Mouse (Mus musculus): Measurements from ENCODE around the gene Eif2b2.

The Eif2b2 gene

DNA sequence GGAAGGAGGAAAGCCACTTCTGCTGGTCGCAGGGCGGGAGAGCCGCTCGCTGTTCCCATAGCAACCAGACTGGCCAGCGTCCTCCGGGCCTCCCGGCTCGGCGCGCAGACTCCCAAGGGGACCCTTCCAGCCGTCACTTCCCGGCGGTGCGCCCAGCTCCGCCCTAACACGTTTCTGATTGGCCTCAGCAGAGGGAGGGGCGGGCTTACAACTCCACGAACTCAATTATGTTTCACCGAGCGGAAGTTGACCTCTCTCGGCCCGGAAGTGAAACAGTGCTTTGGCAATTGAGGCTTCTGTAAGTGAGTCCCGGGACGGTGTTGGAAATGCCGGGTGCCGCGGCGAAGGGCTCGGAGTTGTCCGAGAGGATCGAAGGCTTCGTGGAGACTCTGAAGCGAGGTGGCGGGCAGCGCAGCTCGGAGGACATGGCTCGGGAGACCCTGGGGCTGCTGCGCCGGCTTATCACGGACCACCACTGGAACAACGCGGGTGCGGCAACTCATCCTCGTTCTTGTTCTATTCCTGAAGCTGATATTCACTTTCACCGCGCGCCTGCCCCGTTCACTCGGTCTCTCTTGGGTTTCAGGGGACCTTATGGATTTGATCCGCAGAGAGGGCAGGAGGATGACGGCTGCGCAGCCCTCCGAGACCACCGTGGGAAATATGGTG, at the start of gene Eif2b2:
Eif2b2 (plus strand) TSS at position 246 of the 669 bp plus-strand sequence.
- DNase-seq, result peak; percentile 92

DNA sequence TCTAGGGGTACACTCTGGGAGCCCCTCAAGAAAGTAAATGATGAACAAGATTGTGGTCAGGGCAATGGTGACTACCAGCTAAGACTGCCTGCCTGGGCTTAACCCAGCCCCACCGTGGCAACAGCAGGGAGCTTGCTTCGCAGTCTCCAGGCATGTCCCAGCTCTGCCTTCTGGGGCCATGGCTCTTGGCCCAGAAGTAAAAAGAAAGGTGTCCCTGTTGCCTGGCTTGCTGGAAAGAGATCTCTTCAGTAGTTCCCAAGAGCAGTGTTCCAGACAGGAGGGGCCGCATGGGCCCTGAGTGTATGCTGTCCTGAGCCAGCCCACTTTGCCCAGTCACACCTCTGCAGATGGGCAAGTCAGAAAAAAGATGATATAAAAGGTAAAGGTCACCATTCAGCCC, 49.4 kb upstream of the Eif2b2 start:
- no peak for DNase-seq

DNA sequence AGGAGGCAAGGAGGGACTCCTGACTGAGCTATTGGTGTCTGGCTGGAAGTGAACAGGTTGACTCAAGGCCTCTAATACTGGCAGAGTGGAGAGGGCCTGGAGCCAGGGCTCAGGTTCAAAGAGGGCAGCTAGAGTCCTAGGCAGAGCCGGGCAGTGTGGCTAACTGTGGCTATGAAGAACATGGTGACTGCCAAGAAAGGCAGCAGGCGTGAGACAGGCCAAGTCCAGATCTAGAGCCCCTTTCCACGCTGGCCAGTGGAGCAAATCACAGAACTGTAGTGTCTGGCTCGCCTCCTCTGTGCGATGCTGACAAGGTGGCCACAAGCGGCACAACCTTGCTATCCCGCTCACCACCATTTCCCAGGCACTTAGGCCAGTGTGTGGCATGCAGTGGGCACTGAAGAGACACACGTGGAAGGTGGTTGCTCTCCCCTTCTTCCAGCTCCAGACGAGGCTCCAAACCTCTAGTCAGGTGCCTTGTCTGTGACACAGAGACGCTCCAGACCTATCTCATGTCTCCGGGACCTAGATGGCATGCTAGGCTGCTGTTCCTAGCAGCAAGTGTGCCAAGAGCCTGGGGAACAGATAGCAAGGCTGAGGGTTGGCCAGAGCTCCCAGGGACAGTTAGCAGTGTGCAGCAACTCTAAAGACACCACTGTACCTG, 48.9 kb upstream of the Eif2b2 start:
- DNase-seq, result no peak

DNA sequence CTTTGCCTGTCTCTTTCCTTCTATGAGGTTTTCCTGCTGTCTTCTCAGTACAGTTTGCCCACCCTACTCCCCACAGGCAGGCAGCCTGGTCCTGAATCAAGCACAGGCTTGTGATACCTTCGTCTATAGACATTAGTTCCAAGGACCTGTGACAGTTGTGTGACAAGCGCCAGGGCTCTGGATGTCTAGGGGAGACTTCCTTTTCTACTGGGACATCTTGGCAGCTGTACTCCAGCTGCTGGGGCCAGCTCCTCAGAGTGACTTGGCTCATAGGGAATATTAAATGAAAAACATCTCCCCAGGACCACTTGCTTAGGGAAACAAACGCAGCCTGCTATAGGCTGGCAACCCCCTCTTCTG, 48.4 kb upstream of the Eif2b2 start:
- no peak for DNase-seq

DNA sequence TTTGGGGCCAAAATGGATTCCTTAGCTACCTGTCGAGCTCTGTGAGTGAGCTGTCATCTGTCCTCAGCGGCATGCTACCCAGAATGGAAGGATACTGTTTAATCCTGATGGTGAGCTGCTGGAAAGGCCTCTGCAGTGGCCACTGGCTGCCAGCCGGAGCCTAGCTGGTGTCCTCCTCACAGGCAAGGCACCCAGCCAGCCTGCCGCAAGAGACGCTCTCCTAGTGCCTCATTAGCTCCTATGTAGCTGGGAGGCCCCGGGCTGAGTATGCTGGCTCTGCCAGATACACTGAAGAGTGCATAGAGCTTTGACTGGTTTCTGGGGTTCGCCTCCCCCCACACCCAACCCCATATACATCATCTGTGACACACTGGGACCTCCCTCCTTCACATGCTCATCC, 45.3 kb upstream of the Eif2b2 start:
- DNase-seq, result no peak

DNA sequence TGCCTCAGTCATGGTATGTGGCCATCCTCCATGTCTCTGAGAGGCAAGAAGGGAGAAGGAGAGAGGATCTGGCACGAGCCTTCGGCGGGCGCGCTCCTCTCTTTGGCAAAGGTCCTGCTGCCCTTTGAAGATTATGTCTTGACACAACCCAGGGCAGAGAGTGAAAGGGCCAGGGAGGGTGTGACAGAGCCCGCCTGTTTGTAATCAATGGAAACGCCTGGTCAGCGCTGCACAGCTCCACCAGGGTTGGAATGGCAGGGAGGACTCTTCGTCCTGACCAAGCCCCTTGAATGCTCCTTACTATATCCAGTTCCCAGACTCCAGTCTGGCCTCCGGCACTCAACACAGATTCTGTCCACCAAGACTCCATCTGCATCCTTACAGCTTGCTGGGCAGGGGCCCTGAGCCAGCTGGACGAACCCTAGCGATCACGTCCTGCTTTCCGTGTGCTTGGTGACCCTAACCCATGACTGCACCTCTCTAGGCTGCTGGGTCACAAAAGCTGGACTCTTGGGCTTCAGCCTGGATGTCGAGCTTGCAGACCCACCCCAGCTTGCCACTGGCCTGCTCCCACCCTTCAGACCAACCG, 44.1 kb upstream of the Eif2b2 start:
- DNase-seq, result no peak

DNA sequence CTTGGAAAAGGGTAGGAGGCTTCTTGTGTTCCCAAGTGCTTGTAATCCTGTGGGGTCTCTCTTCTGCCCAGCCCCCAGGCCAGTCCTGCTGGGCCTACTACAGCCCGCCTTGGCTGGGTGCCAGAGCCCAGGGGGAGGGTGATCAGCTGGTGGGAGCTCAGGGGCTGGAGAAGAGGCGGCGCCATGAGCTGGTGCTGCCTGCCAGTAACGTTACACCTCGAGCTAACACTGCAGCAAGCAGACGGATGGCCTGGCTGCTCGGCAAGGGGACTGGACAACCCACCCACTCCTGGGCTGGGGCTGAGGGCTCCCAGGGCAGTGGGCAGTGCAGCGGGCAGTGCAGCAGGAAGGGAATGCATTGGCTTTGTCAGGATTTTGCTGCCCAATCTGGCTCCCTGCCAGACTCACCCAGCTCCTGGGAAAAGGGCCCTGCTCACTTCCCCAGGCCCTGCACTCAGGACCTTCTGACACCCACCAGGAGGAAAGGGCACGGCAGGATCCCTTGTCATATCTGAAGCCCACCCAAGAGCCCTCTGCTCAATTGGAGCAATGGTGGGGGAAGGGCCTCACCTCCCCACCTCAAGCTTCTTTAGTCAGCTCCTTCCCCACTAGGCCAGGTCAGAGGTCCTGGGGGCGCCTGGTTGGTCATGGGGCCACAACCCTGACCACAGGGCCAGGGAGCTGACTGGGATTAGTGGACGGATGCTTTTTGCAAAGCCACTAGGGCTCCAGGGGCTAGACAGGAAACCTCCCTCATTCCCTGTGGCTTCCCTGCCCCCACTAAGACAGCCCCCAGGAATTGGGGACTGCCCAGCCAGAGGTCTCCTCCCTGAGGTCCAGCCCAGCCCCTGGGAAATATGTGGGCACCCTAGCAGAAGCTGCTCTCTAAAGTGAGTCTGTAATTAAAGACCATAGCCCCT, 43.1 kb upstream of the Eif2b2 start:
- DNase-seq, result peak; percentile 9

DNA sequence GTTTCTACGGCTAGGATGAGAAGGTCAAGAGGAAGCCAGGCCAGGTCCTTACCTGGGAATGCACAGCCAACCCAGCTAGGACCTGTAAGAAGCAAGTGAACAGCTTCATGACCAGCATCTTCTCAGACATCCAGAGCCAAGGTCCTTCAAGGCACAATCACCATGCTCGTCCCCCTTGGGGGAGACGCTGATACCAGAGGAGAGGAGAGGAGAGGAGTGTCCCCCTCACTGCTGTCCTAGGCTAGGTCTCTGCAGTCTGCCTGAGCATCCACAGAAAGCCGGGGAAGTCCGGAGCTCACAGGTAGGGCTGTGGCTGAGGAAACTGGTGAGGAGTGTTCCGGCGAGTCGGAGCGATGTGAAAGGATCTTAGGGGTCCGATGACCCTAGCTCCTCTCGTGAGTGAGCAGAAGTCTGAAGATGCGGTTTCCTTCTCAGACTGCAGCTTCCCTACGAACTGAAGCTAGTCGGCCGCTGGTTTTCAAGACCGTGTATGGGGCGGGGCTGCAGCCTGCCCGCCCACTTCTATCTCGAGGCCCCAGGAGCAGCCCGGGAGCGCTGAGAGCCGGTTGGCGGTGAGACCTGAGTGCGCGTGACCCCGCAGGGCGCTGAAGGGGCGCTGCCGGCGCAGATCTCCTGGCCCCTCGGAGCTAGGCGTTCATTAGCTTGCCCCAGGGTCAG, 42.3 kb upstream of the Eif2b2 start:
- DNase-seq, result peak; percentile 73

DNA sequence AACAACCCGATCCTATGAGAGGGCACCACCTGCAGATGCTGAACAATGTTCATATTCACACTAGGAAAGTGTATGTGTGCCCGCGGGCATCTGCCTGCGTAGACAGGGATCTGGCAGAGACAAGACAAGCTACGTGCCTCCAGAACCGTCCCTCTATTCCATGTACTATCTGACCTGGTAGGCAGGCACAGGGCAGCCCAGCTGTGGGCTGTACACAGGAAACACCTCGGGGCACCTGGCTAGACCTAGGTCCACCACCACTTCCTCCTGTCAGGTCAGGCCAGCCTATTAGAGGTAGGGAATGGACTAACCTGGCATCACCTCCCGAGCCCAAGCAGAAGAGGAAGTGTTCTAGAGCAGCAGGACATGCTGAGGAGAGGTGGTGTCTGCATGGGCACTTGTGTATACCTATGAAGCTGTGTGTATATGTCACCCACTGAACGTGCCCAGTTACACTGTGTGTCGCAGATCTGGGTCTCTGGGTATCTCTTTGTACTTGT, 41.5 kb upstream of the Eif2b2 start, which contains the start of gene Pgf:
Pgf (minus strand) TSS at position 51 of the 500 bp plus-strand sequence.
- DNase-seq, result peak; percentile 7

DNA sequence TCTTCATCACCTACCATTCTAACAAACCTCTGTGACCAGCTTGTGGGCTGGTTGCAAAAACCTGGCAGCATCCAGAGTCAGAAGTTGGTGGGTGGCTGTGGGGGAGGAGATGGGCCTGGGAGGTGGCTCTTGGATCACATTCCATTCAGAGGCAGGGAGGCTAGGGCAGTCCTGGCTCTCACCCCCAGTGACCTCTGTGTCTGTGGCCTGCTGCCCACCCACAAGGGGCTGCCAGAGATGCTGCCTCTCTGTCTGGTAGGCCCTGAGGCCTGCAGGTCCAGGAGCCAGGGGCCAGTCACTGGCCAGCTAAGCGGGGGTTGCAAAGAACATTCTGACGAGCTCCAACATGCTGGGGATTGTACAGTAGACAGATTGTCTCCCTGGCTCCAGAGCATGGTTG, 41.0 kb upstream of the Eif2b2 start:
- DNase-seq, result peak; percentile 8

DNA sequence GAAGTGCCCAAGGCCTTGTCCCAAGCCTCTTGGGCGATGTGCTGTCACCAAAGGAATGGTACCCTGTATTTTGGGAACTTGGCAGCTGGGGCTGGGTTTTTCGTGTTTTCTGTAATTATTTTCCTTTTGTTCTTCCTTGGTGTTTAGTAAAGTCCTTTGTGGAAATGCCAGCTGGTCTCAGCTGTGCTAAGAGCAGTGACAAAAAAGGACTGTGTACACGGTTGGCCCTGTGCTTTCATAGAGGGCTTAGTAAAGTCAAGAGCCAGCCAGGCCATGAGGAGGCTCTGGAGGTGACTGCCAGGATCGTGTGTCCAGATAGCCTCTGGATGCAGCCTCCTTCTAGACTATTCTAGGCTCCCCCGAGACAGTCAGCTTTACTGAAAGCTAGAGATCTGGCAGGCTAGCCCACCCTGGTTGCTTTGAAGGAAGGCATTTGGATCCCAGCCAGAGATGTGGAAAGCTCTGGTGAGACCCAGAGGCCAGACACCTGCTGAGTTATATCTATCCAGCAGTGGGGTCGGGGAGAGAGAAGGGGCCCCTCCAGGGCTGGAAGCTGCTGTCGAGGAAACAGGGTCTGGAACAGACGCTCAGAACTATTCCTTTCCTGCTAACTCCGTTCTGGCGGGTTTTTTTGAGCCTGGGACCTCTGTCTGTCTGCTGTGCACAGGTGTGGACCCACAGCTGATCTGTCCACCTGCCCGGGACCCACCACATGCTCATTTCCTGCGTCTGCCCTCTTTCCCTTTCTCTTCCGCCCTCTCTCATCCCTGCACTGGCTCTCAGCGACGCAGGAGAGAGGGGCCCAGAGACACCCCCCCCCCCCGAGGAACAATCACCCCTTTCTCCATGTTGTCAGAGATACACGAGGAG, 37.6 kb upstream of the Eif2b2 start:
- DNase-seq, result peak; percentile 17

DNA sequence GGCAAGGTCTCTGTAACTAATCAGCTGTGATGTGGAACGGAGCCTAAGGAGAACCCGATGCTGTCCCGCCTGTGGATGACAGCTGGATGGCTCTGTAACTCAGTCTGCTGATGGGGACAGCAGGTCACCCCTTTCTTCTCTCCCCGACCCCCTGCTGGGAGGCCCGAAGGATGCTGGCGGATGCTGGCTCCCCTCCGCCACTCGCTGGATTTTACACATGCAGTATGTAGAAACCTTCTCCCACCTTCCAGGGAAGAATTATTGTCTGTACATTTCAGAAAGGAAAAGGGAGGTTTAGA, 37.0 kb upstream of the Eif2b2 start:
- peak; percentile 17 for DNase-seq

DNA sequence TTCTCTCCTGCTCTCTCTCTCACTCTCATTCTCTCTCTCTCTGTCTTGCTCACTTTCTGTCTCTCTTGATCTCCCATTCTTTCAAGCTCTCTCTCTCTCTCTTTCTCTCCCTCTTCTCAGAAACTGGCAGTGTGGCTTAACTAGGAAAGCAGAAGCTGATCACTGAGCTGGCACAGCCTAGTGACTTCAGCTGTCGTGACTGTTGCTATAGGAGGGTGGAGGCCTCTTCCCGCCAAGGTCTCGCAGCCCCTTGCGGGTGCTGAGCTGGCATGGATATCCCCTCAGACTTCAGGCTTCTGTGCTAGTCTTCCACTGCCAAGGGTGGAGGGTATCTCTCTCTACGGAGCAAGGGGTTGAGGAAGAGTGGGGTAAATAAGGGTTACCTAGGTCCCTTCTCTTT, 36.4 kb upstream of the Eif2b2 start:
- no peak for DNase-seq

DNA sequence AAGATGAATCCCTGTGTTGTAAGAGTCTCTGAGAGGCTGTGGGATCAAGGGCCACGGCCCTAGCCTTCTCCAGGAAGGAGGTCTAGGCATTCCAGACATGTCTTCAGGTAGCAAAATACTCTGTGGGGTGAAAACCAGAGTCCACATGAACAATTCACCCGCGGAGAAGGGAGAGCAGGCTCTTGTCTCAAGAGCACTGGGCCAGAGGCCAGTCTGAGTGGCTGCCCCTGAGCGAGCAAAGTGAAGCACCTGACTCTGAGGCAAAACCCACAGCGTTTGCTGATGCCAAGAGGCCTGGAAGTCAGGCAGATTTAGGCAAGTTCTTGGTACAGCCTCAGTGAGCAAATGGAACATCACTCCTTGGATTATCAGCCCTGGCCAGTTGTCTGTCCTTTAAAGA, 35.2 kb upstream of the Eif2b2 start:
- DNase-seq, result no peak

DNA sequence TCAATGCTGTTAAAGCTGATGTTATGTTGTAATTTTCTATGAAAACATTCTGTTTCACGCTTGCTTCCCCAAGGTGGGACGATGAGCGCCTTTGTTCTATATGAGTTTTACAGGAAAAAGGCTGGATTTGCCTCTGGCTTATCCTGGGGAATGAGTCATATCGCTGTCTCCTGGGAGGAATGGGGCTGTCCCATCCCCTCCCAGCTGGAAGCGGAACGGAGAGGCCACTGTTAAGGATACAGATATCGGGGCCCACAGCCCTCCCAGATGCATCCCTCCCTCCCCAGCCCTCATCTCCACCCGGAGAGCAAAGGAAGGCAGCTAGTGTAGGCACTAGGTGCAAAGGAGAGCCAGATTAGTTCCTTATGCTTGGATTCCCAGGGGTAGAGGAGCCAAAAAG, 33.5 kb upstream of the Eif2b2 start:
- no peak for DNase-seq

DNA sequence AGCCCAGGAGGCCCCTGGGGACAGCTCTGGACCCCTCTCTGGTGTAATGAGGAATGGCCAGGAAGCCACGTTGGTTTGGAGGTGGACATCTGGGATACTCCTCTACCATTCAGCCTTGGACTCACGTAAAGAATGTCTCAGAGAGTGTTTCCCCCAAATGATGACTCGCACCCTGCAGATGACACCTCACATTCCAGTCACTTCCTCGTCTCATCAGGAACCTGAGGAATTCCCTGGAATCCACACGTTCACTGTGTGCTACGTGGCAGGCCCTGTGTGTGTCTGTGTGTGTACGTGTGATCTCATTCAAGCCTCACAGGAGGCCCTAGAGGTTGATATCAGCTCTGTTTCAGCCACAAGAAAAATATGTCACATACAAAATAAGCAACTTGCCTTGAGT, 32.9 kb upstream of the Eif2b2 start:
- no peak for DNase-seq

DNA sequence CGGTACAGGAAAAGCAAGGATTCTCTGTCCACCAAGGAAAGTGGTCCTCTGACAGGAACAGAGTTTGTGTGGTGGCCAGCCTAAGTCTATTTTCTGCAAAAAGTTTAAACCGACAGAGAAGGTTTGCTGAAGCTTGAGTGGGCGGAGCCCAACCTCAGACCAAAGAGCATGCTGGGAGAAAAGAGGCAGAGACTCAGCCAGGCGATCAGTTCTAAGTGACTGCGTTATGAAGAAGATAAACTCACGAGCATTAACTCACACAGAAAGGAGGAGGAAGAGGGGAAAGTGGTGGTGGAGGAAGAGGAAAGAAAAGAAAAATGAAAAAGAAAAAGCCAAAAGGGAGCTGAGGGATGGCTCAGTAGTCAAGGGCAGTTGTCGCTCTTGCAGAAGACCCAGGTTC, 29.0 kb upstream of the Eif2b2 start:
- no peak for DNase-seq

DNA sequence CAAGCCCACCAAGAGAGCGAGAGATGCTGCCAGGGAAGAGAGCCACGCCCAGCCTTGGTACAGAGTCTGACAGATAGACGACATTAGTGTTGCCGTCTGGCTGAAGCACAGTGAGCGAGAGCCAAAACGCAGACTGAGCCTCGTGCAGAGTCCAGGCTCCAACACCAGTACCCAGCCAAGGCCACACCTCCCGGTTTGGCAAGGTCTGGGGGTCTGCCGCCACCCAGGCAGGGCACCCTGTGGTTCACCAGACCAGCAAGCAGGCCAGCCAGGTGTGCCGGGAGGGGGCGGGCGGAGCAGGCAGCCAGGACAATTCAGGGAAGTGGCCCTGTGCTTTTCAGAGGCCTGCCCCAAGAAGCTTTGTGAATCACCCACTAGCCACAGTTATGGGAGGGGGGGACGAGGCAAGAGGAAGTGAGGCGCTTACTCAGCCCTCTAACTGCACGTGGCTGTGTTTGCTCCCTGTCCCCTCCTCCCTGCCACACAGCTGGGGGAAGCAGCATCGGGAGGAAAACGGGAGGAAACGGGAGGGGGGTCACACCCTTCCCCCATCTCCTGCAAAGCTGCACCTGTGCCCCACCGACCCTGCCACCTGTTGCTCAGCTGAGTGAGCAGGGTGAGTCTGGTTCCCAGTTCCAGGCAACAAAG, 26.7 kb upstream of the Eif2b2 start:
- DNase-seq, result peak; percentile 66

DNA sequence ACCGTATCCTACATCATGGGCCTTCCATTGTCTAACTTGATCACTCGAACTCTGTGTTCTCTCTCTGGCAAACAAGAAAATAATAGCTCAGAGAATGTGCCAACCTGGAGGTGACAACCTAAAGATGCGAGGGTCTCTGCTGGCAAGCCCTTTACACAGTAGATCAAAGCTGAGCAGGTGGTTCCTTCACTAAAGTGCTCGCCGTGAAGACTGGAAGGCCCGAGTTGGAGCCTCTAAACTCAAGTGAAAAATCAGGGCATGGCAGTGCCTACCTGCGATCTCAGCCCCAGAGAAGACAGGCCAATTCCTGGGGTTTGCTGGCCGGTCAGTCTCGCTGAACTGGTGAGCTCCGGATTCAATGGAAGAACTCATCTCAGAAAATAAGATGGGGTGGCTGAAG, 26.1 kb upstream of the Eif2b2 start:
- peak; percentile 42 for DNase-seq

DNA sequence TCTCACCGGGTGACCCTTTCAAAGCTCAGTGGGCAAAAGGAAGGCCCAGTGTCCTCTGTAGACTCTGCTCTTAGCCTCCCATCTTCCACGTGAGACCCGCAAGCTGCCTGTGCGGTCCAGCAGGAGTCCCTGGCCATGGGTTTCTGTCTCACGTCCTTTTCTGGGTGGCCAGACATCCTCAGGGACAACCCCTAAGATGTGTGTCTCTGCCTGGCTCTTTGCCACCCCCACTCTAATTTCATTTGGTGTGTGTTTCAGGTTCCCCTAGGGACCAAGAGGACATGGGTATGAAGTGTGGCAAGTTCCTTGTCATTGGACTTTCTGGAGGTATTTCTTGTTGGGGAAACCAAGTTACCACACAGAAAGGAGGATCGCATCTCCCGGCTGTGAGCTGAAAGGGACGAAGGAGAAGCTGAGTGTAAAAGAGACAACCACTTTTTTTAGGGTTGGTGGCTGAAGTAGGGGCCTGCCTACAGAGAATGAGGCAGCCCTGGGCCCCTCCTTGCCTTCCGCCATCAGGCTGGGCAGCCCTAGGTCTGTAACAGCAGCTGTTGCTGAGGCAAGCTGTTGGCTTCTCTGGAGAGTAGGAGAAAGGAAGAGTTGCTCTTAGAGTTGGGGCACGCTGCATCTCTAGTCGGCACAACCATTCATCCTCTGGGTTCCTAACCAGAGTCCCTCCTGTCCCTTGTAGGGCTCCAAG, 25.2 kb upstream of the Eif2b2 start:
- DNase-seq, result peak; percentile 11

DNA sequence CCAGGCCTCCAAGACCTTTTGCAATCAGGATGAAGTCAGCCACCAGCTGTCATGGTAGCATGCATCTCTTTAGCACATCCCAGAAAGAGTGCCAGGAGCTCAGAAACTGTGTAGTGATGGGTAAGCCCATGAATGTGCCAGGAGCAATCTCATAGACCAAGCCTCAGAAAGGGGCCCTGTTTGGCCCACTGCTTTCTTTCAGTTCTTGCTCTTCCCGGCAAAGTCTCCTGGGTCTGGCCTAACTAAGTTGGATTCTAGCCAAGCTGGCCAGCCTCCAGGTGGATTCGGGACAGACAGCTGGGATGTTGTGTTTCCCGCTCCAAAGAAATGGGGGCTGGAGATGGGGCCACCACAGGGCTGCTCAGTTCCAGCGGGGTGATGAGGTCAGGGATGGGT, 24.7 kb upstream of the Eif2b2 start:
- DNase-seq, result peak; percentile 15

Measured in thymus, postnatal 4 days (tissue).